In the genomic region with DNA sequence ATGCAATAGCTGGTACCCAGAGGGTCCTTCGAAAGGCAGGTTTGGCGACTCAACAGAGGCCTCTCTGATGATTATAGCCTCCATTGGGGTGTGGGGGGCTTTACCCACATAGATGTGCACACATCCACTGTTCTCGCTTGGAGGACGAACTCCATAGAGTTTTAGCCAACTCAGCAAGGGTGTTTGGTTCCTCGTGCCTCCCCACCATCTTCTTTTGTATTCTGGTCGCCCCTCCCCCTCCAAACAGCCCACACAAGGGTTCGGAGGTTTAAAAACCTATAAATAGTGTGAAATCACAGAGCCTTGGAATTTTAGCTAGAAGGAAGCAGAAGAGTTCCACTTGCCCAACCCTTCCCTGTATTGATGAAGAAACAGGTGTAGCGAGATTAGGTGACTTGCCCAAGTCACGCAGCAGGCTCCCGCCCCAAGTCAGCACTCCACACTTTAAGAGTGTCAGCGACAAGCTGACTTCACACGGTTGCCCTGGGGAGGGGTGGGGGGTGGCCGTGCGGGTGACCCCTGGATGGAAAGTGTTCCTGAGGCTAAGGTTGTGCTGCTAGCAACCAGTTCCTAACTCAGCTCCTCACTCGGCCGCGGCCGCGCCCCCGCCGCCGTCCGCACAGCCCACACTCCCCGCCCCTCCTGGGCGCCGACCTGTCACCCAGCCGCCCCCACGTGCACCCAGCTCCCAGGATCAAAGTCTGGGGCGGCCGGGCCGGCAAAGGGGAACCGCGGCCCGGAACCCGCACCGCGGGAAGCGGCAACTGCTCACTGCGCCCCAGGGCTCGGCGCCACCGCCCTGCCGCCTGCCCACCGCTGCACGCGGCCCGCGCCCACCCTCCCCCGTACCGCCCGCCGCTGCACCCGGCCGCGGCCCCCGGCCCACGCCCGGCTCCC, we compare ENCODE assay signal across 1 mouse cellular context.
TF ChIP-seq lines count a peak whose summit lies in the region.

No protein-coding gene starts in this region.

TF ChIP-seq in MEL, 35 proteins besides CTCF, POLR2A, EP300 and RAD21:
- TF ChIP-seq SIN3A (IDR thresholded peaks at IDR 0.05; ENCODE audit: low read length) (0 out of 2 replicates have a peak, but pooled peaks have one; percentile 55), MXI1 (IDR thresholded peaks at IDR 0.05; ENCODE audit: low read depth, low read length) (peak; percentile 96), GABPA (IDR thresholded peaks at IDR 0.05; ENCODE audit: low read depth, low read length) (no peak), MAX (IDR thresholded peaks at IDR 0.05; ENCODE audit: low read length) (peak; percentile 27; the same call in 1 of the 2 replicates), POLR2AphosphoS5 (IDR thresholded peaks at IDR 0.05; ENCODE audit: borderline replicate concordance, low read depth, low read length) (no peak)
